Mouse (Mus musculus) bone marrow macrophage, adult 2 months (primary cell): ENCODE measurements around the gene Slc12a5.

Experiments
- CTCF ChIP-seq: IDR thresholded peaks from 2 replicates; pipeline ENCODE4 v1.5.1; 2012; ENCODE audit warnings: low read depth, mild to moderate bottlenecking, low read length, moderate library complexity
- POLR2A ChIP-seq: IDR thresholded peaks from 2 replicates; pipeline ENCODE4 v1.6.1; 2012; ENCODE audit warnings: mild to moderate bottlenecking, low read depth, low read length, borderline replicate concordance

- TF ChIP-seq CTCF: no peak
- TF ChIP-seq POLR2A: no peak
Observed at GRCm38 (mm10) chr2:164933534-164933933, 27.1 kb upstream of the Slc12a5 start.
